10 mouse cellular contexts compared by ENCODE assay signal in the genomic region with DNA sequence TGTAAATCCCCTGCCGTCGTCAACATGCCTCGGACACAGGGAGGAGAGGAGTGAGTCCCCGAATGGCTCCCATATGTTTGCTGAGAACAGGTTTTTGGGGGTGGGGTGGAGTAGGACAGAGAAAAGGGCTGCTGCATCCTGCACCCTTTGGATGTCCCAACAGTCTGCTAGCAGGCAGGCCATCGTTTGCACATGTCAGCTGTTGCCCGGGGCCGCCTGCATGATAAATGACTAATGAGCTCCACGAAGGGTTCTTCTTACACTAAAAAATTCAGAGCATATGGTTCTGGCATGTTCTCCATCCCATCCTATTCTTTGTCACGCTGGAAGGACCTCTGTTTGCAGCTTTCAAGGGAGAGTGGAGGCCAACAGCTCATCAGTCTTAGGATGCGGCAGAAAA. TPM values are rescaled to one million over a fixed set of nuclear protein-coding genes. Genes with fewer than 3 reads are reported as not detected.
DNase-seq lines count a peak whose midpoint lies in the region; ATAC-seq lines count a peak whose summit lies in the region.
"Had no signal": no experiment of that assay in that cellular context is flagged by ENCODE, and none has a peak within 500 bp of the region (broad histone marks: within the 10 kb centered on the region; RNA-seq: fewer than 3 reads in every experiment).

No protein-coding gene starts in this region.

- H3K9ac ChIP-seq in heart, embryonic 13.5 days, result no peak overlapping the region
- no peak overlapping the region for H3K9ac ChIP-seq in heart, embryonic 11.5 days (ENCODE audit: low read depth, low read length)
- no peak overlapping the region for H3K9ac ChIP-seq in midbrain, embryonic 12.5 days (replicated peaks)
- H3K9ac ChIP-seq in hindbrain, embryonic 12.5 days, result no peak overlapping the region
- H3K9ac ChIP-seq in stomach, embryonic 14.5 days (replicated peaks; ENCODE audit: low read depth, low read length), result no peak overlapping the region
- H3K9ac ChIP-seq: hindbrain, embryonic 15.5 days had no signal

- no peak for ATAC-seq in heart, embryonic 13.5 days (ENCODE audit: extremely low read depth, insufficient number of reproducible peaks, low FRiP score, low TSS enrichment)
- no peak for ATAC-seq in heart, embryonic 11.5 days (replicated peaks; ENCODE audit: insufficient number of reproducible peaks, low FRiP score, low TSS enrichment)
- ATAC-seq in midbrain, embryonic 12.5 days (ENCODE audit: low FRiP score, low read depth), result no peak
- ATAC-seq in hindbrain, embryonic 12.5 days (ENCODE audit: low FRiP score), result peak; percentile 63
- ATAC-seq in stomach, embryonic 14.5 days (ENCODE audit: insufficient number of reproducible peaks, insufficient read depth, low FRiP score, low read depth), result peak; percentile 68; the same call in 1 of the 2 replicates

- H3K4me2 ChIP-seq in heart, embryonic 13.5 days, result no peak overlapping the region
- H3K4me2 ChIP-seq in heart, embryonic 11.5 days, result no peak overlapping the region
- no peak overlapping the region for H3K4me2 ChIP-seq in midbrain, embryonic 12.5 days (replicated peaks)
- H3K4me2 ChIP-seq in hindbrain, embryonic 12.5 days (replicated peaks), result no peak overlapping the region; the same call in 1 of the 2 replicates
- no peak overlapping the region for H3K4me2 ChIP-seq in stomach, embryonic 14.5 days (replicated peaks; ENCODE audit: low read depth, low read length)
- H3K4me2 ChIP-seq: hindbrain, embryonic 15.5 days had no signal

- H3K4me3 ChIP-seq in heart, embryonic 13.5 days, result no peak overlapping the region
- no peak overlapping the region for H3K4me3 ChIP-seq in heart, embryonic 11.5 days (ENCODE audit: low read depth, low read length)
- no peak overlapping the region for H3K4me3 ChIP-seq in midbrain, embryonic 12.5 days
- H3K4me3 ChIP-seq in midbrain, embryonic 10.5 days, result no peak overlapping the region
- H3K4me3 ChIP-seq in hindbrain, embryonic 12.5 days, result no peak overlapping the region
- H3K4me3 ChIP-seq in stomach, embryonic 14.5 days (ENCODE audit: low read depth, low read length), result no peak overlapping the region
- H3K4me3 ChIP-seq: hindbrain, embryonic 15.5 days had no signal

- no peaks in the 10 kb centered on the region for H3K27me3 ChIP-seq in heart, embryonic 13.5 days (replicated peaks)
- H3K27me3 ChIP-seq in heart, embryonic 11.5 days (ENCODE audit: control insufficient read depth, insufficient read depth, low read length), result no peaks in the 10 kb centered on the region
- H3K27me3 ChIP-seq in midbrain, embryonic 12.5 days, result no peaks in the 10 kb centered on the region
- H3K27me3 ChIP-seq in midbrain, embryonic 10.5 days (ENCODE audit: low read depth, poor library complexity, severe bottlenecking), result no peaks in the 10 kb centered on the region
- H3K27me3 ChIP-seq in hindbrain, embryonic 12.5 days, result no peaks in the 10 kb centered on the region
- H3K27me3 ChIP-seq in stomach, embryonic 14.5 days (ENCODE audit: control insufficient read depth, insufficient read depth, low read length), result no peaks in the 10 kb centered on the region
- H3K27me3 ChIP-seq: hindbrain, embryonic 15.5 days had no signal

- no peaks in the 10 kb centered on the region for H3K36me3 ChIP-seq in heart, embryonic 13.5 days
- H3K36me3 ChIP-seq in heart, embryonic 11.5 days (ENCODE audit: control insufficient read depth, insufficient read depth, low read length), result no peaks in the 10 kb centered on the region
- H3K36me3 ChIP-seq in midbrain, embryonic 12.5 days, result no peaks in the 10 kb centered on the region
- H3K36me3 ChIP-seq in midbrain, embryonic 10.5 days, result no peaks in the 10 kb centered on the region
- H3K36me3 ChIP-seq in hindbrain, embryonic 12.5 days, result no peaks in the 10 kb centered on the region
- no peaks in the 10 kb centered on the region for H3K36me3 ChIP-seq in stomach, embryonic 14.5 days (ENCODE audit: control insufficient read depth, insufficient read depth, low read length)
- H3K36me3 ChIP-seq: hindbrain, embryonic 15.5 days had no signal

- H3K27ac ChIP-seq in heart, embryonic 13.5 days (replicated peaks), result 0 out of 2 replicates have a peak overlapping the region, but pooled peaks have one; percentile 28
- H3K27ac ChIP-seq in heart, embryonic 11.5 days (ENCODE audit: low read depth, low read length), result no peak overlapping the region
- 0 out of 2 replicates have a peak overlapping the region, but pooled peaks have one; percentile 22 for H3K27ac ChIP-seq in midbrain, embryonic 12.5 days (replicated peaks)
- no peak overlapping the region for H3K27ac ChIP-seq in midbrain, embryonic 10.5 days (replicated peaks)
- H3K27ac ChIP-seq in hindbrain, embryonic 12.5 days, result peak overlapping the region; percentile 60
- H3K27ac ChIP-seq in stomach, embryonic 14.5 days (ENCODE audit: low read length), result peak overlapping the region; percentile 18; the same call in 1 of the 2 replicates
- H3K27ac ChIP-seq: hindbrain, embryonic 15.5 days had no signal

- peaks cover 30% of the 10 kb centered on the region for H3K4me1 ChIP-seq in heart, embryonic 13.5 days
- peaks cover 13% of the 10 kb centered on the region for H3K4me1 ChIP-seq in heart, embryonic 11.5 days (ENCODE audit: control insufficient read depth, insufficient read depth, low read length)
- peaks cover 2% of the 10 kb centered on the region; the same call in 1 of the 2 replicates for H3K4me1 ChIP-seq in midbrain, embryonic 12.5 days
- peaks cover 15% of the 10 kb centered on the region for H3K4me1 ChIP-seq in midbrain, embryonic 10.5 days
- H3K4me1 ChIP-seq in hindbrain, embryonic 12.5 days, result peaks cover 5% of the 10 kb centered on the region; the same call in 1 of the 2 replicates
- peaks cover 9% of the 10 kb centered on the region for H3K4me1 ChIP-seq in stomach, embryonic 14.5 days (ENCODE audit: control insufficient read depth, insufficient read depth, low read length)

- H3K9me3 ChIP-seq in heart, embryonic 13.5 days, result no peaks in the 10 kb centered on the region
- H3K9me3 ChIP-seq in heart, embryonic 11.5 days (replicated peaks; ENCODE audit: control insufficient read depth, low read length), result no peaks in the 10 kb centered on the region
- no peaks in the 10 kb centered on the region for H3K9me3 ChIP-seq in midbrain, embryonic 12.5 days
- H3K9me3 ChIP-seq in midbrain, embryonic 10.5 days (replicated peaks), result no peaks in the 10 kb centered on the region
- no peaks in the 10 kb centered on the region for H3K9me3 ChIP-seq in hindbrain, embryonic 12.5 days (replicated peaks)
- no peaks in the 10 kb centered on the region for H3K9me3 ChIP-seq in stomach, embryonic 14.5 days (ENCODE audit: control insufficient read depth, low read depth, low read length)
- H3K9me3 ChIP-seq: hindbrain, embryonic 15.5 days had no signal

- DNase-seq in midbrain, embryonic 10.5 days (ENCODE audit: low spot score), result no peak
- no peak for DNase-seq in ovary, postnatal 14 days (ENCODE audit: low spot score)
- no peak for DNase-seq in urinary bladder, adult 2 months (ENCODE audit: low spot score)
- DNase-seq: thymus, adult 2 months had no signal

- WGBS in heart, embryonic 13.5 days, result 62% methylated on average over 10 of the region's 10 CpGs
- WGBS in heart, embryonic 11.5 days (ENCODE audit: insufficient replicate concordance), result 61% methylated on average over 10 of the region's 10 CpGs
- 65% methylated on average over 10 of the region's 10 CpGs for WGBS in midbrain, embryonic 12.5 days
- 69% methylated on average over 10 of the region's 10 CpGs for WGBS in midbrain, embryonic 10.5 days
- WGBS in hindbrain, embryonic 12.5 days, result 29% methylated on average over 10 of the region's 10 CpGs
- 17% methylated on average over 10 of the region's 10 CpGs for WGBS in stomach, embryonic 14.5 days

RNA-seq across cellular contexts. Expression of gene Enah, which starts 33.2 kb away (rescaled TPM):
- 14.7 and 14.8 TPM in 2 replicates for polyA plus RNA-seq in heart, embryonic 13.5 days (2015; fragmentation: Nextera tagmentation; extraction: Ambion mirVana)
- 22.1 and 32.1 TPM in 2 replicates for polyA plus RNA-seq in heart, embryonic 11.5 days (2014; fragmentation: Nextera tagmentation; extraction: Ambion mirVana)
- polyA plus RNA-seq in midbrain, embryonic 12.5 days (2016; fragmentation: Nextera tagmentation; extraction: Ambion mirVana), result 41.4 and 42.1 TPM in 2 replicates
- 23.2 and 26.9 TPM in 2 replicates for polyA plus RNA-seq in midbrain, embryonic 10.5 days (2016; fragmentation: Nextera tagmentation; extraction: Ambion mirVana)
- 42.0 and 45.9 TPM in 2 replicates for polyA plus RNA-seq in hindbrain, embryonic 12.5 days (2016; fragmentation: Nextera tagmentation; extraction: Ambion mirVana)
- polyA plus RNA-seq in stomach, embryonic 14.5 days (2014; fragmentation: Nextera tagmentation; extraction: Ambion mirVana), result 34.6 and 39.2 TPM in 2 replicates
- 69.5 and 103 TPM in 2 replicates for polyA plus RNA-seq in urinary bladder, adult 2 months (2012; rRNA removed)

Comparison
In these comparisons a context has a peak if more than half of its experiments do, and no peak if none do; other contexts are left out.
1. H3K27ac ChIP-seq: peak in heart, embryonic 13.5 days (single experiment), midbrain, embryonic 12.5 days (single experiment), hindbrain, embryonic 12.5 days (single experiment) and stomach, embryonic 14.5 days (single experiment); none in heart, embryonic 11.5 days (single experiment) and midbrain, embryonic 10.5 days (single experiment).
2. ATAC-seq: peak in hindbrain, embryonic 12.5 days (single experiment) and stomach, embryonic 14.5 days (single experiment); none in heart, embryonic 13.5 days (single experiment), heart, embryonic 11.5 days (single experiment) and midbrain, embryonic 12.5 days (single experiment).